Mouse (Mus musculus): ENCODE results near the gene Klk6. TPM values are rescaled to one million over a fixed set of nuclear protein-coding genes. Genes with fewer than 3 reads are reported as not detected.

Gene Klk6
- polyA plus RNA-seq, 1 experiment from 2014 or later, result not detected

DNA sequence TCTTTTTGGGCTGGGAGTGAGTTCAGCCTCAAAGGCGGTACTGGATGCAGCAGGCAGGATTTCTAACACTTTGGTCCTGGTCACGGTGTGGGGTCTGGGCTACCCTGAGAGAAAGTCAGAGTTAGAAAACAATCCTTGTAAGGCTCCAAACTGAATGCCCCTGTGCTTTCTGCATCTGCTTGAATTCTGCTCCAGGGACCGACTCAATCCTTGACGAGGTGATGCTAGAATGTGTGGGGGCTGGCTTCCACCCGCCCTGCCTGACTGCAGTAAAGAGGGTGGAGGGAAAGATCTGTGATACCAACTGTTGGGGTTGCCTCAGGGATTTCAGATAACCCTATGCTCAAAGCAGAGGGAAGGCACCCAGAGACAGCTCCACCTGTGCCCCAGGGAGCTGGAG lies 13.3 kb upstream of the Klk6 start, which contains the start of gene Klk7:
TSS of gene Klk7 (plus strand) at position 301 of the 400 bp plus-strand sequence.
- H3K9me3 ChIP-seq (ENCODE audit: control insufficient read depth, low read length), result no peaks in the 10 kb centered on the region
- H3K4me3 ChIP-seq (ENCODE audit: low read length), result no peak within 1 kb of the TSS
- no peak within 1 kb of the TSS for H3K4me2 ChIP-seq (ENCODE audit: low read depth, low read length)
- no peak for ATAC-seq (ENCODE audit: low read depth)
- no peak within 1 kb of the TSS for H3K27ac ChIP-seq (ENCODE audit: low read length)
- WGBS, result 31% methylated on average over 5 of the region's 5 CpGs
- no peaks in the 10 kb centered on the region for H3K36me3 ChIP-seq (ENCODE audit: control insufficient read depth, insufficient read depth, low read length)
- H3K4me1 ChIP-seq (replicated peaks; ENCODE audit: control insufficient read depth, insufficient read depth, low read length), result no peaks in the 10 kb centered on the region
- H3K9ac ChIP-seq (ENCODE audit: low read length), result no peak within 1 kb of the TSS
- H3K27me3 ChIP-seq (ENCODE audit: control insufficient read depth, insufficient read depth, low read depth, low read length), result no peaks in the 10 kb centered on the region

- H3K36me3 ChIP-seq (ENCODE audit: control insufficient read depth, insufficient read depth, low read length), result no peaks in the 10 kb centered on the region
- no peaks in the 10 kb centered on the region for H3K9me3 ChIP-seq (ENCODE audit: control insufficient read depth, low read length)
- no peak overlapping the region for H3K9ac ChIP-seq (ENCODE audit: low read length)
- no peak overlapping the region for H3K4me2 ChIP-seq (ENCODE audit: low read depth, low read length)
- 81% methylated on average over 7 of the region's 7 CpGs for WGBS
- H3K4me1 ChIP-seq (replicated peaks; ENCODE audit: control insufficient read depth, insufficient read depth, low read length), result no peaks in the 10 kb centered on the region
- no peak for ATAC-seq (ENCODE audit: low read depth)
- H3K27ac ChIP-seq (ENCODE audit: low read length), result no peak overlapping the region
- no peaks in the 10 kb centered on the region for H3K27me3 ChIP-seq (ENCODE audit: control insufficient read depth, insufficient read depth, low read depth, low read length)
- H3K4me3 ChIP-seq (ENCODE audit: low read length), result no peak overlapping the region
Observed at GRCm38 (mm10) chr7:43815211-43815610, 9.1 kb upstream of the Klk6 start.

DNA sequence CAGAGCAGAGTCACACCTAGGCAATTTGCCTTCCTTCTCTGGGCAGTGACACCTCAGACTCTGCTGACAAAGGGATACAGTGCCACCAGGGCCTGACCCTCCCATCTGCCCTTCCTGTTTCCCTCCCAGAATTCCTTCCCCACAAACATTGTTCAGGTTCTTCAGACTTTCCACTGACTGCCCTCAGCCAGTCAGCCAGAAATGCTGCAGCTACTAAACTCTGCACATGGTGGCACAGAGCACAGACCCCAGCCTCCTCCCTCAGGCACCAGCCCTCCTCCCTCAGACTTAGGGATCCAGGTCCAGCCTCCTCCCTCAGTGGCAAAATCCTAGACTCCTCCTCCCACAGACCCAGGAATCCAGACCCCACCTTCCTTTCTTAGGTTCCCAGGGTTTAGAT lies 7.6 kb upstream of the Klk6 start:
- no peak for ATAC-seq (ENCODE audit: low read depth)
- no peak overlapping the region for H3K4me2 ChIP-seq (ENCODE audit: low read depth, low read length)
- H3K4me3 ChIP-seq (ENCODE audit: low read length), result no peak overlapping the region
- no peaks in the 10 kb centered on the region for H3K36me3 ChIP-seq (ENCODE audit: control insufficient read depth, insufficient read depth, low read length)
- no peaks in the 10 kb centered on the region for H3K27me3 ChIP-seq (ENCODE audit: control insufficient read depth, insufficient read depth, low read depth, low read length)
- no peaks in the 10 kb centered on the region for H3K9me3 ChIP-seq (ENCODE audit: control insufficient read depth, low read length)
- no peak overlapping the region for H3K27ac ChIP-seq (ENCODE audit: low read length)
- no peaks in the 10 kb centered on the region for H3K4me1 ChIP-seq (replicated peaks; ENCODE audit: control insufficient read depth, insufficient read depth, low read length)
- no peak overlapping the region for H3K9ac ChIP-seq (ENCODE audit: low read length)

- Histone ChIP-seq H3K4me2 (ENCODE audit: low read depth, low read length) (no peak overlapping the region), H3K9me3 (ENCODE audit: control insufficient read depth, low read length) (no peaks in the 10 kb centered on the region), H3K9ac (ENCODE audit: low read length) (no peak overlapping the region), H3K4me1 (replicated peaks; ENCODE audit: control insufficient read depth, insufficient read depth, low read length) (no peaks in the 10 kb centered on the region), H3K27ac (ENCODE audit: low read length) (no peak overlapping the region), H3K4me3 (ENCODE audit: low read length) (no peak overlapping the region), H3K36me3 (ENCODE audit: control insufficient read depth, insufficient read depth, low read length) (no peaks in the 10 kb centered on the region), H3K27me3 (ENCODE audit: control insufficient read depth, insufficient read depth, low read depth, low read length) (no peaks in the 10 kb centered on the region)
- 86% methylated on average over 7 of the region's 7 CpGs for WGBS
- no peak for ATAC-seq (ENCODE audit: low read depth)
Observed at GRCm38 (mm10) chr7:43821581-43821980, 2.7 kb upstream of the Klk6 start.

GRCm38 (mm10) chr7:43826056-43826455 lies 1.8 kb downstream of the Klk6 start:
- Histone ChIP-seq H3K27ac (ENCODE audit: low read length) (no peak overlapping the region), H3K4me2 (ENCODE audit: low read depth, low read length) (no peak overlapping the region), H3K27me3 (ENCODE audit: control insufficient read depth, insufficient read depth, low read depth, low read length) (no peaks in the 10 kb centered on the region), H3K9ac (ENCODE audit: low read length) (no peak overlapping the region), H3K36me3 (ENCODE audit: control insufficient read depth, insufficient read depth, low read length) (no peaks in the 10 kb centered on the region), H3K4me1 (replicated peaks; ENCODE audit: control insufficient read depth, insufficient read depth, low read length) (no peaks in the 10 kb centered on the region), H3K9me3 (ENCODE audit: control insufficient read depth, low read length) (no peaks in the 10 kb centered on the region), H3K4me3 (ENCODE audit: low read length) (no peak overlapping the region)
- ATAC-seq (ENCODE audit: low read depth), result no peak
- 85% methylated on average over 5 of the region's 5 CpGs for WGBS

- no peak overlapping the region for H3K4me2 ChIP-seq (ENCODE audit: low read depth, low read length)
- no peaks in the 10 kb centered on the region for H3K27me3 ChIP-seq (ENCODE audit: control insufficient read depth, insufficient read depth, low read depth, low read length)
- no peaks in the 10 kb centered on the region for H3K4me1 ChIP-seq (replicated peaks; ENCODE audit: control insufficient read depth, insufficient read depth, low read length)
- no peaks in the 10 kb centered on the region for H3K9me3 ChIP-seq (ENCODE audit: control insufficient read depth, low read length)
- WGBS, result 75% methylated on average over 4 of the region's 4 CpGs
- no peak for ATAC-seq (ENCODE audit: low read depth)
- no peak overlapping the region for H3K4me3 ChIP-seq (ENCODE audit: low read length)
- no peak overlapping the region for H3K27ac ChIP-seq (ENCODE audit: low read length)
- H3K9ac ChIP-seq (ENCODE audit: low read length), result no peak overlapping the region
- H3K36me3 ChIP-seq (ENCODE audit: control insufficient read depth, insufficient read depth, low read length), result no peaks in the 10 kb centered on the region
Observed at GRCm38 (mm10) chr7:43827706-43828105, 3.4 kb downstream of the Klk6 start.

- WGBS, result 87% methylated on average over 8 of the region's 8 CpGs
- Histone ChIP-seq H3K4me2 (ENCODE audit: low read depth, low read length) (no peak overlapping the region), H3K4me3 (ENCODE audit: low read length) (no peak overlapping the region), H3K27me3 (ENCODE audit: control insufficient read depth, insufficient read depth, low read depth, low read length) (no peaks in the 10 kb centered on the region), H3K9me3 (ENCODE audit: control insufficient read depth, low read length) (no peaks in the 10 kb centered on the region), H3K27ac (ENCODE audit: low read length) (no peak overlapping the region), H3K4me1 (replicated peaks; ENCODE audit: control insufficient read depth, insufficient read depth, low read length) (no peaks in the 10 kb centered on the region), H3K9ac (ENCODE audit: low read length) (no peak overlapping the region), H3K36me3 (ENCODE audit: control insufficient read depth, insufficient read depth, low read length) (no peaks in the 10 kb centered on the region)
- ATAC-seq (ENCODE audit: low read depth), result no peak
Observed at GRCm38 (mm10) chr7:43829006-43829405, 4.7 kb downstream of the Klk6 start.

GRCm38 (mm10) chr7:43841701-43842100 lies 17.4 kb downstream of the Klk6 start, which contains the start of gene Klk5:
Gene Klk5 (plus strand): TSS chr7:43841971.
- Histone ChIP-seq H3K9ac (ENCODE audit: low read length) (no peak within 1 kb of the TSS), H3K36me3 (ENCODE audit: control insufficient read depth, insufficient read depth, low read length) (no peaks in the 10 kb centered on the region), H3K4me2 (ENCODE audit: low read depth, low read length) (no peak within 1 kb of the TSS), H3K9me3 (ENCODE audit: control insufficient read depth, low read length) (no peaks in the 10 kb centered on the region), H3K27me3 (ENCODE audit: control insufficient read depth, insufficient read depth, low read depth, low read length) (no peaks in the 10 kb centered on the region), H3K27ac (ENCODE audit: low read length) (no peak within 1 kb of the TSS), H3K4me1 (replicated peaks; ENCODE audit: control insufficient read depth, insufficient read depth, low read length) (no peaks in the 10 kb centered on the region), H3K4me3 (ENCODE audit: low read length) (no peak within 1 kb of the TSS)
- no peak for ATAC-seq (ENCODE audit: low read depth)
- 31% methylated on average over 2 of the region's 3 CpGs for WGBS

GRCm38 (mm10) chr7:43843801-43844200 lies 19.5 kb downstream of the Klk6 start:
- no peaks in the 10 kb centered on the region for H3K4me1 ChIP-seq (replicated peaks; ENCODE audit: control insufficient read depth, insufficient read depth, low read length)
- no peaks in the 10 kb centered on the region for H3K9me3 ChIP-seq (ENCODE audit: control insufficient read depth, low read length)
- H3K4me3 ChIP-seq (ENCODE audit: low read length), result no peak overlapping the region
- no peak for ATAC-seq (ENCODE audit: low read depth)
- no peaks in the 10 kb centered on the region for H3K27me3 ChIP-seq (ENCODE audit: control insufficient read depth, insufficient read depth, low read depth, low read length)
- H3K27ac ChIP-seq (ENCODE audit: low read length), result no peak overlapping the region
- no peak overlapping the region for H3K9ac ChIP-seq (ENCODE audit: low read length)
- H3K36me3 ChIP-seq (ENCODE audit: control insufficient read depth, insufficient read depth, low read length), result no peaks in the 10 kb centered on the region
- no peak overlapping the region for H3K4me2 ChIP-seq (ENCODE audit: low read depth, low read length)
- 87% methylated on average over 4 of the region's 4 CpGs for WGBS

DNA sequence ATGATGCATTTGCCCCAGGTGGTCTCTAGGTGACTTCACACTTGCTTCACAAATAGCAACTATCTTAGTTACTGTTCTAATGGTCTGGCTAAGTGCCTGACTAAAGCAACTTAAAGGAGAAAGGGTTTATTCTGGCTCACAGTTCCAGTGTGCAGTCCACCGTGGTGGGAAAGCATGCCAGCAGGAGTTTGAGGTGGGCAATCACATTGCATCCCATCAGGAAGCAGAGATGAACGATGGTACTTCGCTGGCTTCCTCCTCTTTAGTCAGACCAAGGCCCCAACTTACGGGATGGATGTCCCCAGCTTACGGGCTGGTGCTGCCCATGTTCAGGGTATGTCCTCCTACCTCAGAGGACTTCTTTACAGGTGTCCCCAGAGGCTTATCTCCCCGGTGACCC lies 27.3 kb downstream of the Klk6 start:
- 80% methylated on average over 6 of the region's 6 CpGs for WGBS
- Histone ChIP-seq H3K4me3 (ENCODE audit: low read length) (no peak overlapping the region), H3K4me1 (replicated peaks; ENCODE audit: control insufficient read depth, insufficient read depth, low read length) (no peaks in the 10 kb centered on the region), H3K4me2 (ENCODE audit: low read depth, low read length) (no peak overlapping the region), H3K36me3 (ENCODE audit: control insufficient read depth, insufficient read depth, low read length) (no peaks in the 10 kb centered on the region), H3K27me3 (ENCODE audit: control insufficient read depth, insufficient read depth, low read depth, low read length) (no peaks in the 10 kb centered on the region), H3K9me3 (ENCODE audit: control insufficient read depth, low read length) (no peaks in the 10 kb centered on the region), H3K27ac (ENCODE audit: low read length) (no peak overlapping the region), H3K9ac (ENCODE audit: low read length) (no peak overlapping the region)
- no peak for ATAC-seq (ENCODE audit: low read depth)
